In genomic region chr5:72471746-72472145, GRCm38 (mm10) we compare ENCODE assay signal across 18 mouse cellular contexts. TPM values are rescaled to one million over a fixed set of nuclear protein-coding genes. Genes with fewer than 3 reads are reported as not detected.
DNase-seq lines count a peak whose midpoint lies in the region; ATAC-seq and TF ChIP-seq lines count a peak whose summit lies in the region.
"Had no signal": no experiment of that assay in that cellular context is flagged by ENCODE, and none has a peak within 500 bp of the region (broad histone marks: within the 10 kb centered on the region; RNA-seq: fewer than 3 reads in every experiment).

No protein-coding gene starts in this region.

- H3K27ac ChIP-seq in left cerebral cortex, adult 2 months, result no peak overlapping the region
- H3K27ac ChIP-seq: forebrain, embryonic 13.5 days; lung, embryonic 15.5 days; stomach, postnatal 0 days had no signal

- DNase-seq in kidney, postnatal 14 days, result peak; percentile 1
- DNase-seq in kidney, adult 9 months, result no peak
- DNase-seq in layer of hippocampus, adult 18-20 months (ENCODE audit: low spot score in 2 of 2), result peak; percentile 13 to 67
- peak; percentile 14 to 19 for DNase-seq in left cerebral cortex, adult 2 months (ENCODE audit: extremely low spot score in 1 of 2, low spot score in 2 of 2)
- peak; percentile 10 for DNase-seq in right cerebral cortex, postnatal 25 days
- no peak for DNase-seq in testis, postnatal 14 days (ENCODE audit: low spot score)
- DNase-seq in spleen, postnatal 36 days (ENCODE audit: low spot score in 2 of 2), result no peak
- DNase-seq: cerebellum, adult 8-10 months; gastrocnemius, postnatal 14 days; kidney, adult 2 months; spleen, adult 18-20 months had no signal

- no peak for TF ChIP-seq CTCF in left cerebral cortex, adult 2 months (IDR thresholded peaks at IDR 0.05)

- ATAC-seq in erythroid progenitor cell, adult 5-6 weeks (replicated peaks; ENCODE audit: low FRiP score, poor library complexity, severe bottlenecking), result no peak
- ATAC-seq: forebrain, embryonic 13.5 days; Patski had no signal

- H3K4me3 ChIP-seq in left cerebral cortex, adult 2 months, result no peak overlapping the region
- H3K4me3 ChIP-seq: forebrain, embryonic 13.5 days; lung, embryonic 15.5 days had no signal

- intact Hi-C loops in left cerebral cortex, adult 2 months (cut with DNase I), result no loop called here

RNA-seq across cellular contexts. Expression of gene Corin, which starts 32.5 kb away (rescaled TPM):
- total RNA-seq in layer of hippocampus, adult 18-20 months (2021), result under 1 TPM; 0.08 to 0.20 TPM
- under 1 TPM; 0.18 to 0.26 TPM for total RNA-seq in left cerebral cortex, adult 2 months (2021)
- total RNA-seq in erythroid progenitor cell, adult 5-6 weeks (2015; ENCODE audit: low replicate concordance), result not detected in 2 replicates
- not detected in 2 replicates for total RNA-seq in erythroid progenitor cell, adult 5-6 weeks (2017; ENCODE audit: low replicate concordance)
- total RNA-seq: hematopoietic stem cell, adult 5-6 weeks; megakaryocyte progenitor cell, adult 5-6 weeks had no signal

Comparison
In these comparisons a context has a peak if more than half of its experiments do, and no peak if none do; other contexts are left out.
1. DNase-seq: peak in kidney, postnatal 14 days (single experiment), layer of hippocampus, adult 18-20 months (2 of 2), left cerebral cortex, adult 2 months (2 of 2) and right cerebral cortex, postnatal 25 days (single experiment); none in kidney, adult 9 months (single experiment), testis, postnatal 14 days (single experiment) and spleen, postnatal 36 days (0 of 2).